Mouse (Mus musculus): ENCODE measurements at regions not wholly inside any gene's neighbourhood (a gene's known extent, or its start where the extent isn't known, plus 50 kb on each side); places are given as distances from the start of the nearest gene placed in this dataset.

DNA sequence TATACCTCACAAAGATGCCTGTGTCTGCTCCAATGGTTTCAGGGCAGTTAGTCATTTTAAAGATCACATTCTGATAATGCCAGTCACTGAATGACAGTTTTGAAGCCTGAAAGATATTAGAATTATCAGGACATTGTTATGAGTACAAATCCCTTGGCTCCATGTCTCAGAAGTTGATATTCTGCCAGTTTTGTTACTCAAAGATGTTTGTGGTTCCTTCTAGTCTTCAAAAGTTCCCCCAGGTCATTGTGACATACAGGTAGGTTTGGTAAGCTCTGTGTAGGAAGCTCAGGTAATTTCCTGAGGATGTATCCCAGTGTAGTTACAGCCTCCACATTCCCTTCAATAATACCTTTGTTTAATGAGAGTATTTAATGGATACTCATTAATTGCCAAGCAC is 169.0 kb upstream of the Bank1 start:
- no peaks in the 10 kb centered on the region for H3K79me2 ChIP-seq (ENCODE audit: control insufficient read depth, insufficient read depth)
- no peak overlapping the region for H3K4me3 ChIP-seq (ENCODE audit: insufficient read depth, poor library complexity, severe bottlenecking)
- TF ChIP-seq MYOD1 (IDR thresholded peaks at IDR 0.05; ENCODE audit: control insufficient read depth, insufficient read length, low read depth) (no peak), CEBPB (IDR thresholded peaks at IDR 0.05; ENCODE audit: low read depth) (no peak), USF1 (IDR thresholded peaks at IDR 0.05; ENCODE audit: low read depth) (no peak), CTCF (IDR thresholded peaks at IDR 0.05; ENCODE audit: control insufficient read depth, insufficient read depth, insufficient read length) (no peak), FOSL1 (IDR thresholded peaks at IDR 0.05; ENCODE audit: insufficient read depth, low read length, poor library complexity, severe bottlenecking) (no peak), MAX (IDR thresholded peaks at IDR 0.05) (no peak), MYOG (IDR thresholded peaks at IDR 0.05; ENCODE audit: control insufficient read depth, extremely low read depth, insufficient read length) (no peak)
- no peak overlapping the region for H3ac ChIP-seq (ENCODE audit: control insufficient read depth, insufficient read length, low read depth)
- no peaks in the 10 kb centered on the region for H3K27me3 ChIP-seq (ENCODE audit: control insufficient read depth, insufficient read depth, insufficient read length)
- H3K36me3 ChIP-seq (ENCODE audit: control insufficient read depth, insufficient read depth) = no peaks in the 10 kb centered on the region
- no peaks in the 10 kb centered on the region for H3K79me3 ChIP-seq (ENCODE audit: low read depth)

DNA sequence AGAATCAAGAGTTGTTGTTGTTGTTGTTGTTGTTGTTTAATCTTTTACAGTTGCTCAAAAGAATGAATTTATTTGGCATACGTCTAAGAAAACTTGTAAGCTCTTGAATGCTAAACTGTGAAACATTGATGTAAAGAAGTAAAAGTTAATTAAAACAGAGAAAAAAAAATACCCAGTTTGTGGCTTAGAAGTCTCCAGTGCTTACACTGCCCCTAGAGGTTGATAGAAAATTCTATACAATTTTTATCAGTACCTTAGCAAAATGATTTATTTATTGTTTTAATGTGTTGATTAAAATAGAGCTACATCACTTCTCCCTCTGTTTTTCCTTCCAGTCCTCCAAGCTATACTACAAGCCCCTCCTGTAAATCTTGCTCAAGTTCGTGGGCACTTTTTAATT is 165.8 kb upstream of the Bank1 start:
- no peaks in the 10 kb centered on the region for H3K27me3 ChIP-seq (ENCODE audit: control insufficient read depth, insufficient read depth, insufficient read length)
- H3K36me3 ChIP-seq (ENCODE audit: control insufficient read depth, insufficient read depth) = no peaks in the 10 kb centered on the region
- H3ac ChIP-seq (ENCODE audit: control insufficient read depth, insufficient read length, low read depth) = no peak overlapping the region
- H3K79me3 ChIP-seq (ENCODE audit: low read depth) = no peaks in the 10 kb centered on the region
- TF ChIP-seq CTCF (IDR thresholded peaks at IDR 0.05; ENCODE audit: control insufficient read depth, insufficient read depth, insufficient read length) = no peak
- TF ChIP-seq CEBPB (IDR thresholded peaks at IDR 0.05; ENCODE audit: low read depth) = no peak
- TF ChIP-seq MYOG (IDR thresholded peaks at IDR 0.05; ENCODE audit: control insufficient read depth, extremely low read depth, insufficient read length) = no peak
- TF ChIP-seq USF1 (IDR thresholded peaks at IDR 0.05; ENCODE audit: low read depth) = no peak
- no peak for TF ChIP-seq FOSL1 (IDR thresholded peaks at IDR 0.05; ENCODE audit: insufficient read depth, low read length, poor library complexity, severe bottlenecking)
- no peak for TF ChIP-seq MAX (IDR thresholded peaks at IDR 0.05)
- no peak for TF ChIP-seq MYOD1 (IDR thresholded peaks at IDR 0.05; ENCODE audit: control insufficient read depth, insufficient read length, low read depth)
- no peaks in the 10 kb centered on the region for H3K79me2 ChIP-seq (ENCODE audit: control insufficient read depth, insufficient read depth)
- H3K4me3 ChIP-seq (ENCODE audit: insufficient read depth, poor library complexity, severe bottlenecking) = no peak overlapping the region

DNA sequence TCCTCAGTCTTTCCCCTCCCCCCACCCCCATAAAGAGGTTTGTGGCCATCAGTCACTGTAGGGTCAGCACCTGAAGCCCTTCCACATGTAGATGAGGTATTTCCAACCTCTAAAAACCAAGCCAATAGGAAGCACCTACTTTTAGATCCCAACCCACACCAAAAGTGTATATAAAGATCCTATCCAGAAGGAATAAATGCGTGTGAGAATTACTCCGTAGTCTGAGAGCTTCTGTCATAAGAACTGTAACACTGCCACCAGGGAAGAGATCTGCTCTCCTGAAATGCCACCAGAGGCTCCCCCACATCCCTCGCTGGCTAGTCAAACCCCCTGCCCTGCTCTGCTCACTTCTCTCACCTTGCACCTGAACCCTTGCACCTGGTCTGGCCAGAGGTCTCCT is 145.8 kb upstream of the Bank1 start:
- H3K79me2 ChIP-seq (ENCODE audit: control insufficient read depth, insufficient read depth) = no peaks in the 10 kb centered on the region
- H3ac ChIP-seq (ENCODE audit: control insufficient read depth, insufficient read length, low read depth) = no peak overlapping the region
- H3K36me3 ChIP-seq (ENCODE audit: control insufficient read depth, insufficient read depth) = no peaks in the 10 kb centered on the region
- no peak for TF ChIP-seq CTCF (IDR thresholded peaks at IDR 0.05; ENCODE audit: control insufficient read depth, insufficient read depth, insufficient read length)
- TF ChIP-seq CEBPB (IDR thresholded peaks at IDR 0.05; ENCODE audit: low read depth) = no peak
- no peak for TF ChIP-seq FOSL1 (IDR thresholded peaks at IDR 0.05; ENCODE audit: insufficient read depth, low read length, poor library complexity, severe bottlenecking)
- TF ChIP-seq MYOG (IDR thresholded peaks at IDR 0.05; ENCODE audit: control insufficient read depth, extremely low read depth, insufficient read length) = no peak
- TF ChIP-seq USF1 (IDR thresholded peaks at IDR 0.05; ENCODE audit: low read depth) = no peak
- no peak for TF ChIP-seq MYOD1 (IDR thresholded peaks at IDR 0.05; ENCODE audit: control insufficient read depth, insufficient read length, low read depth)
- no peak for TF ChIP-seq MAX (IDR thresholded peaks at IDR 0.05)
- H3K4me3 ChIP-seq (ENCODE audit: insufficient read depth, poor library complexity, severe bottlenecking) = no peak overlapping the region
- H3K27me3 ChIP-seq (ENCODE audit: control insufficient read depth, insufficient read depth, insufficient read length) = no peaks in the 10 kb centered on the region
- no peaks in the 10 kb centered on the region for H3K79me3 ChIP-seq (ENCODE audit: low read depth)

DNA sequence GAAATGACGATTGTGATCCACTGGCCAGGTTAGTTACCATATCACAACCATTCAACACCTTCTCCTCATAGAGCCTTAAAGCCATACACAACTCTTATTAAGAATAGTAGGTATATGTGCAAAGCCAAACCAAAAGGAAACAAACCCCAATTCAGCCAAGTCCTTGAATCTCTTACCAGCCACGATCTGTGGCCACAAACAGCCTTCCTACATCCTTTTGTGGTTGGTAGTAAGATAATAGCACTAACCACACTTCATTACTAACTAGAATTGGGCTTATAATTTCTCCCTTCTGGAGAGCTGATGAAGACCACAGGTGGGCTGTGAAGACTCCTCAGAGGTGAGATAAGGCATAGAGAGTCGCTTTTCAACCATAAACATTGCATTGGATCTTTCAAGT is 136.9 kb upstream of the Bank1 start:
- H3K27me3 ChIP-seq (ENCODE audit: control insufficient read depth, insufficient read depth, insufficient read length) = no peaks in the 10 kb centered on the region
- no peak overlapping the region for H3ac ChIP-seq (ENCODE audit: control insufficient read depth, insufficient read length, low read depth)
- no peak overlapping the region for H3K4me3 ChIP-seq (ENCODE audit: insufficient read depth, poor library complexity, severe bottlenecking)
- no peaks in the 10 kb centered on the region for H3K36me3 ChIP-seq (ENCODE audit: control insufficient read depth, insufficient read depth)
- TF ChIP-seq FOSL1 (IDR thresholded peaks at IDR 0.05; ENCODE audit: insufficient read depth, low read length, poor library complexity, severe bottlenecking) = no peak
- TF ChIP-seq CEBPB (IDR thresholded peaks at IDR 0.05; ENCODE audit: low read depth) = no peak
- no peak for TF ChIP-seq MAX (IDR thresholded peaks at IDR 0.05)
- TF ChIP-seq USF1 (IDR thresholded peaks at IDR 0.05; ENCODE audit: low read depth) = no peak
- TF ChIP-seq MYOD1 (IDR thresholded peaks at IDR 0.05; ENCODE audit: control insufficient read depth, insufficient read length, low read depth) = no peak
- TF ChIP-seq MYOG (IDR thresholded peaks at IDR 0.05; ENCODE audit: control insufficient read depth, extremely low read depth, insufficient read length) = no peak
- TF ChIP-seq CTCF (IDR thresholded peaks at IDR 0.05; ENCODE audit: control insufficient read depth, insufficient read depth, insufficient read length) = no peak
- no peaks in the 10 kb centered on the region for H3K79me2 ChIP-seq (ENCODE audit: control insufficient read depth, insufficient read depth)
- H3K79me3 ChIP-seq (ENCODE audit: low read depth) = no peaks in the 10 kb centered on the region

DNA sequence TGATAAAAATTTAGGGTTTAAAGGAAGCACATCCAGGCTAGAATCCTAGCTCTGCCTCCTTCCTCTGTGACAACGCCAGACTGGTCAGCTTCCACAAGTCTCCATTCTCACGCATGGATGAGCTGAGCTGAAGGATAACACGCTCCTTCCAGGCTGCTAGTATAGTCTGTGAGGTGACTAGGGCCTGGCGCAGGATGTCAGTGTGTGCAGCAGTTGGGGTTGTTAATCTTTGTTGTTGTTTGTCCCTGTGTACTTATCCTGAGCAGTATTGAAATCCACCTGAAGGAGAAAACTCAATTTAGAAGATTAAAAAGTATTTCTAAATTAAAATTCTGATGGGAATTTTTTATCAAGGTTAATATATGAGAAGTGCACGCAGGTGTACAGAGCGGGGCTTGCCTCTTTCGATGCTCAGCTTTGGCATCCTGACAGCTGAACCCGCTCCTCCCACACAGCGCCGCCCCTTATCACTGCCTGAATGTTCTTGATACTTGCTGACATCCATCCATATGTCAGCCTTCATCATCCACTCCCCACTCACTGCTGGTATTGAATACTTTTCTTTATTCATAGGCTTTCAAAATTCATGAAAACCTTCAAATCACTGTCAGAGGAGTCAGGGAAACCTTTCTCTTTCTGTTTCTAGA is 130.7 kb upstream of the Bank1 start:
- TF ChIP-seq CEBPB (IDR thresholded peaks at IDR 0.05; ENCODE audit: low read depth) (no peak), USF1 (IDR thresholded peaks at IDR 0.05; ENCODE audit: low read depth) (no peak), CTCF (IDR thresholded peaks at IDR 0.05; ENCODE audit: control insufficient read depth, insufficient read depth, insufficient read length) (no peak), MYOG (IDR thresholded peaks at IDR 0.05; ENCODE audit: control insufficient read depth, extremely low read depth, insufficient read length) (no peak), FOSL1 (IDR thresholded peaks at IDR 0.05; ENCODE audit: insufficient read depth, low read length, poor library complexity, severe bottlenecking) (no peak), MYOD1 (IDR thresholded peaks at IDR 0.05; ENCODE audit: control insufficient read depth, insufficient read length, low read depth) (no peak), MAX (IDR thresholded peaks at IDR 0.05) (no peak)
- no peaks in the 10 kb centered on the region for H3K79me2 ChIP-seq (ENCODE audit: control insufficient read depth, insufficient read depth)
- H3K36me3 ChIP-seq (ENCODE audit: control insufficient read depth, insufficient read depth) = no peaks in the 10 kb centered on the region
- no peak overlapping the region for H3K4me3 ChIP-seq (ENCODE audit: insufficient read depth, poor library complexity, severe bottlenecking)
- no peaks in the 10 kb centered on the region for H3K27me3 ChIP-seq (ENCODE audit: control insufficient read depth, insufficient read depth, insufficient read length)
- H3K79me3 ChIP-seq (ENCODE audit: low read depth) = no peaks in the 10 kb centered on the region
- no peak overlapping the region for H3ac ChIP-seq (ENCODE audit: control insufficient read depth, insufficient read length, low read depth)

Data from C2C12 (cell line).